Mouse (Mus musculus) lung, embryonic 14.5 days (tissue): ENCODE results near the gene Slc2a5. TPM values are rescaled to one million over a fixed set of nuclear protein-coding genes. Genes with fewer than 3 reads are reported as not detected.
A peak's percentile ranks its signal among the peaks of the same experiment; 100 is the strongest.

Experiments
- ATAC-seq: fragments of 200-750 bp; cut with Nextera tagmentation; 2 replicates; pipeline ENCODE4 v1.8.0; 2017; ENCODE audit warnings: mild to moderate bottlenecking, moderate TSS enrichment, moderate library complexity; ENCODE audit not compliant: insufficient read depth
- DNase-seq: peaks from one replicate; pipeline ENCODE4 v3.0.0-alpha.2; 2015
- H3K27ac ChIP-seq: fragments of 300-500 bp; sonication (generic); 2 replicates; pipeline ENCODE4 v1.5.1; 2014; ENCODE audit warnings: low read depth, mild to moderate bottlenecking, moderate library complexity
- H3K27me3 ChIP-seq: fragments of 300-500 bp; sonication (generic); 2 replicates; pipeline ENCODE4 v1.6.1; 2014; ENCODE audit warnings: low read length, control low read depth; ENCODE audit not compliant: insufficient read depth
- H3K36me3 ChIP-seq: fragments of 300-500 bp; sonication (generic); 2 replicates; pipeline ENCODE4 v1.6.1; 2014; ENCODE audit warnings: control low read depth; ENCODE audit not compliant: insufficient read depth
- H3K4me1 ChIP-seq: fragments of 300-500 bp; sonication (generic); 2 replicates; pipeline ENCODE4 v1.6.1; 2014; ENCODE audit warnings: antibody characterized with exemption, control low read depth; ENCODE audit not compliant: insufficient read depth
- H3K4me2 ChIP-seq: fragments of 300-500 bp; sonication (generic); 2 replicates; pipeline ENCODE4 v1.6.1; 2014; ENCODE audit warnings: mild to moderate bottlenecking
- H3K4me3 ChIP-seq: fragments of 300-500 bp; sonication (generic); 2 replicates; pipeline ENCODE4 v1.5.1; 2014; ENCODE audit warnings: low read depth, low read length
- H3K9ac ChIP-seq: fragments of 300-500 bp; sonication (generic); 2 replicates; pipeline ENCODE4 v1.6.1; 2014
- H3K9me3 ChIP-seq: fragments of 300-500 bp; sonication (generic); 2 replicates; pipeline ENCODE4 v1.6.1; 2016; ENCODE audit warnings: low read depth, low read length, control low read depth
- CTCF ChIP-seq: IDR thresholded peaks from 2 replicates; pipeline ENCODE4 v1.5.1; 2016; ENCODE audit warnings: antibody characterized with exemption, low read depth
- WGBS: fragments of 180-500 bp; shearing (Covaris S2); extraction: QIAGEN DNeasy Blood & Tissue Kit; methylation state at CpG from one replicate; pipeline ENCODE4 v1.1.7; 2014; 5-methylcytosine and 5-hydroxymethylcytosine counted together
- polyA plus RNA-seq: library from polyadenylated mRNA; unstranded; fragments of >200 nt; fragmentation: Nextera tagmentation; extraction: Ambion mirVana; gene quantifications from 2 replicates; pipeline ENCODE4 v1.2.1, GENCODE M21; 2014

The Slc2a5 gene
- polyA plus RNA-seq, 1 experiment from 2014 or later: 0.70 TPM

- no peak for DNase-seq
- 79% methylated on average over 5 of the region's 5 CpGs for WGBS
Observed at GRCm38 (mm10) chr4:150126373-150126772, 7.3 kb downstream of the Slc2a5 start.

GRCm38 (mm10) chr4:150127894-150128293 lies 8.8 kb downstream of the Slc2a5 start:
- no peak for TF ChIP-seq CTCF
- Histone ChIP-seq H3K4me1 (no peaks in the 10 kb centered on the region; the same call in 1 of the 2 replicates), H3K27me3 (no peaks in the 10 kb centered on the region), H3K4me3 (no peak overlapping the region), H3K36me3 (no peaks in the 10 kb centered on the region), H3K9me3 (no peaks in the 10 kb centered on the region), H3K4me2 (no peak overlapping the region), H3K27ac (no peak overlapping the region), H3K9ac (no peak overlapping the region)
- ATAC-seq (no peak), DNase-seq (no peak)
- WGBS: 87% methylated on average over 7 of the region's 7 CpGs

More at GRCm38 (mm10) chr4:150126373-150126772, 7.3 kb downstream of the Slc2a5 start:
- no peak overlapping the region for H3K4me2 ChIP-seq
- H3K9ac ChIP-seq: no peak overlapping the region
- no peaks in the 10 kb centered on the region for H3K36me3 ChIP-seq
- H3K4me1 ChIP-seq: no peaks in the 10 kb centered on the region
- H3K27me3 ChIP-seq: no peaks in the 10 kb centered on the region
- no peaks in the 10 kb centered on the region for H3K9me3 ChIP-seq
- no peak for TF ChIP-seq CTCF
- no peak overlapping the region for H3K27ac ChIP-seq
- no peak overlapping the region for H3K4me3 ChIP-seq
- no peak for ATAC-seq

- no peaks in the 10 kb centered on the region; the same call in 1 of the 2 replicates for H3K4me1 ChIP-seq
- no peak overlapping the region for H3K9ac ChIP-seq
- ATAC-seq (no peak), DNase-seq (no peak)
- no peak overlapping the region for H3K4me2 ChIP-seq
- H3K9me3 ChIP-seq: no peaks in the 10 kb centered on the region
- H3K27ac ChIP-seq: no peak overlapping the region
- H3K27me3 ChIP-seq: no peaks in the 10 kb centered on the region
- 72% methylated on average over 8 of the region's 8 CpGs for WGBS
- H3K36me3 ChIP-seq: no peaks in the 10 kb centered on the region
- TF ChIP-seq CTCF: no peak
- no peak overlapping the region for H3K4me3 ChIP-seq
Observed at GRCm38 (mm10) chr4:150128571-150128970, 9.5 kb downstream of the Slc2a5 start.

GRCm38 (mm10) chr4:150130661-150131060 lies 11.6 kb downstream of the Slc2a5 start:
- Histone ChIP-seq H3K27me3 (no peaks in the 10 kb centered on the region), H3K9me3 (no peaks in the 10 kb centered on the region), H3K4me2 (no peak overlapping the region), H3K9ac (no peak overlapping the region), H3K4me3 (no peak overlapping the region), H3K27ac (no peak overlapping the region), H3K4me1 (no peaks in the 10 kb centered on the region; the same call in 1 of the 2 replicates), H3K36me3 (no peaks in the 10 kb centered on the region)
- TF ChIP-seq CTCF: no peak
- no peak for DNase-seq
- WGBS: 29% methylated on average over 2 of the region's 2 CpGs
- no peak for ATAC-seq

GRCm38 (mm10) chr4:150132692-150133271 lies 13.7 kb downstream of the Slc2a5 start:
- Histone ChIP-seq H3K9ac (no peak overlapping the region), H3K36me3 (no peaks in the 10 kb centered on the region), H3K27me3 (no peaks in the 10 kb centered on the region), H3K4me2 (peak overlapping the region; percentile 58), H3K4me1 (no peaks in the 10 kb centered on the region; the same call in 1 of the 2 replicates), H3K4me3 (peak overlapping the region; percentile 20), H3K27ac (no peak overlapping the region), H3K9me3 (no peaks in the 10 kb centered on the region)
- TF ChIP-seq CTCF: no peak
- 20% methylated on average over 24 of the region's 24 CpGs for WGBS
- no peak for DNase-seq
- no peak for ATAC-seq

GRCm38 (mm10) chr4:150135254-150135653 lies 16.2 kb downstream of the Slc2a5 start:
- WGBS: 79% methylated on average over 7 of the region's 7 CpGs
- no peak for DNase-seq
- Histone ChIP-seq H3K4me2 (no peak overlapping the region), H3K4me1 (peaks cover 5% of the 10 kb centered on the region), H3K4me3 (no peak overlapping the region), H3K27ac (no peak overlapping the region), H3K27me3 (no peaks in the 10 kb centered on the region), H3K9ac (no peak overlapping the region), H3K9me3 (no peaks in the 10 kb centered on the region), H3K36me3 (no peaks in the 10 kb centered on the region)
- 0 out of 2 replicates have a peak, but pooled peaks have one; percentile 1 for TF ChIP-seq CTCF
- no peak for ATAC-seq

- DNase-seq (peak; percentile 89), ATAC-seq (peak; percentile 60; the same call in 1 of the 2 replicates)
- 9% methylated on average over 10 of the region's 10 CpGs for WGBS
- H3K27me3 ChIP-seq: no peaks in the 10 kb centered on the region
- H3K4me1 ChIP-seq: peaks cover 5% of the 10 kb centered on the region
- H3K36me3 ChIP-seq: no peaks in the 10 kb centered on the region
- peak; percentile 99 for TF ChIP-seq CTCF
- H3K4me2 ChIP-seq: no peak overlapping the region
- no peaks in the 10 kb centered on the region for H3K9me3 ChIP-seq
- H3K4me3 ChIP-seq: no peak overlapping the region
- no peak overlapping the region for H3K27ac ChIP-seq
- H3K9ac ChIP-seq: no peak overlapping the region
Observed at GRCm38 (mm10) chr4:150136693-150137092, 17.6 kb downstream of the Slc2a5 start.
